Mouse (Mus musculus): Measurements from ENCODE around the gene Sept11. TPM values are rescaled to one million over a fixed set of nuclear protein-coding genes. Genes with fewer than 3 reads are reported as not detected.

Gene Sept11
- total and polyA plus RNA-seq, 3 experiments = 34.9 to 245 (median 87.2) TPM

- peaks cover 26 to 43% of the 10 kb centered on the region in 2 experiments for H3K4me1 ChIP-seq (ENCODE audit: control insufficient read depth in 1 of 2, insufficient read depth in 2 of 2, low read length in 2 of 2)
- DNase-seq (ENCODE audit: low read depth, low spot score) = no peak
- TF ChIP-seq USF1 (IDR thresholded peaks at IDR 0.05; ENCODE audit: low read depth, low read length) (no peak), HCFC1 (IDR thresholded peaks at IDR 0.05; ENCODE audit: low read depth, low read length) (no peak)
- no peak overlapping the region for H3K4me3 ChIP-seq (ENCODE audit: control insufficient read depth in 1 of 2, insufficient read depth in 1 of 2, low read depth in 2 of 2, low read length in 2 of 2)
- H3K27ac ChIP-seq (ENCODE audit: control insufficient read depth, low read depth, low read length) = no peak overlapping the region
- peaks cover 39% of the 10 kb centered on the region for H3K79me2 ChIP-seq (ENCODE audit: control insufficient read depth, insufficient read depth, low read length, poor library complexity)
- H3K36me3 ChIP-seq (ENCODE audit: control insufficient read depth in 1 of 2, insufficient read depth in 2 of 2, low read length in 2 of 2) = peaks cover 0 to 52% of the 10 kb centered on the region in 2 experiments; a peak in 2 of 4 replicates
- H3K9ac ChIP-seq (ENCODE audit: control insufficient read depth, low read depth, low read length, poor library complexity, severe bottlenecking) = no peak overlapping the region
- H3K27me3 ChIP-seq (ENCODE audit: control insufficient read depth in 1 of 2, insufficient read depth in 2 of 2, low read length in 2 of 2) = no peaks in the 10 kb centered on the region
- no peaks in the 10 kb centered on the region for H3K9me3 ChIP-seq (replicated peaks; ENCODE audit: insufficient read depth, low read length)
Observed at GRCm38 (mm10) chr5:93129953-93130352, 36.7 kb downstream of the Sept11 start.

GRCm38 (mm10) chr5:93131401-93131800, 38.2 kb downstream of the Sept11 start:
- Histone ChIP-seq H3K9ac (ENCODE audit: control insufficient read depth, low read depth, low read length, poor library complexity, severe bottlenecking) (no peak overlapping the region), H3K36me3 (ENCODE audit: control insufficient read depth in 1 of 2, insufficient read depth in 2 of 2, low read length in 2 of 2) (peaks cover 0 to 54% of the 10 kb centered on the region in 2 experiments; a peak in 2 of 4 replicates), H3K4me3 (ENCODE audit: control insufficient read depth in 1 of 2, insufficient read depth in 1 of 2, low read depth in 2 of 2, low read length in 2 of 2) (no peak overlapping the region), H3K79me2 (ENCODE audit: control insufficient read depth, insufficient read depth, low read length, poor library complexity) (peaks cover 36% of the 10 kb centered on the region), H3K9me3 (replicated peaks; ENCODE audit: insufficient read depth, low read length) (no peaks in the 10 kb centered on the region), H3K27me3 (ENCODE audit: control insufficient read depth in 1 of 2, insufficient read depth in 2 of 2, low read length in 2 of 2) (no peaks in the 10 kb centered on the region), H3K4me1 (ENCODE audit: control insufficient read depth in 1 of 2, insufficient read depth in 2 of 2, low read length in 2 of 2) (peaks cover 27 to 42% of the 10 kb centered on the region in 2 experiments), H3K27ac (ENCODE audit: control insufficient read depth, low read depth, low read length) (no peak overlapping the region)
- TF ChIP-seq NELFE (IDR thresholded peaks at IDR 0.05; ENCODE audit: low read depth, low read length) (no peak), MAX (IDR thresholded peaks at IDR 0.05; ENCODE audit: low read length) (no peak), ZKSCAN1 (IDR thresholded peaks at IDR 0.05; ENCODE audit: low read depth, low read length) (no peak), CHD1 (IDR thresholded peaks at IDR 0.05; ENCODE audit: low read depth, low read length) (no peak), UBTF (IDR thresholded peaks at IDR 0.05; ENCODE audit: borderline replicate concordance, insufficient read depth, low read depth, low read length) (no peak), USF2 (IDR thresholded peaks at IDR 0.05; ENCODE audit: borderline replicate concordance in 1 of 2, insufficient read depth in 1 of 2, low read depth in 1 of 2, low read length in 2 of 2) (no peak), MYC (IDR thresholded peaks at IDR 0.05; ENCODE audit: low read depth, low read length) (no peak)
- no peak for DNase-seq (ENCODE audit: low read depth, low spot score)

- H3K9me3 ChIP-seq (replicated peaks; ENCODE audit: insufficient read depth, low read length) = no peaks in the 10 kb centered on the region; the same call in 1 of the 2 replicates
- H3K27ac ChIP-seq (ENCODE audit: control insufficient read depth, low read depth, low read length) = peak overlapping the region; percentile 37
- peaks cover 16 to 29% of the 10 kb centered on the region in 2 experiments for H3K4me1 ChIP-seq (ENCODE audit: control insufficient read depth in 1 of 2, insufficient read depth in 2 of 2, low read length in 2 of 2)
- no peaks in the 10 kb centered on the region for H3K27me3 ChIP-seq (ENCODE audit: control insufficient read depth in 1 of 2, insufficient read depth in 2 of 2, low read length in 2 of 2)
- H3K79me2 ChIP-seq (ENCODE audit: control insufficient read depth, insufficient read depth, low read length, poor library complexity) = peaks cover 33% of the 10 kb centered on the region
- peak; percentile 22 for DNase-seq (ENCODE audit: low read depth, low spot score)
- peaks cover 0 to 35% of the 10 kb centered on the region in 2 experiments; a peak in 3 of 4 replicates for H3K36me3 ChIP-seq (ENCODE audit: control insufficient read depth in 1 of 2, insufficient read depth in 2 of 2, low read length in 2 of 2)
- no peak overlapping the region for H3K9ac ChIP-seq (ENCODE audit: control insufficient read depth, low read depth, low read length, poor library complexity, severe bottlenecking)
- H3K4me3 ChIP-seq (ENCODE audit: control insufficient read depth in 1 of 2, insufficient read depth in 1 of 2, low read depth in 2 of 2, low read length in 2 of 2) = no peak overlapping the region
- no peak for TF ChIP-seq ETS1 (IDR thresholded peaks at IDR 0.05; ENCODE audit: low read depth, low read length)
- peak; percentile 20; the same call in 1 of the 2 replicates for TF ChIP-seq SIN3A (IDR thresholded peaks at IDR 0.05; ENCODE audit: low read length)
- peak; percentile 56; the same call in 1 of the 2 replicates for TF ChIP-seq GATA1 (IDR thresholded peaks at IDR 0.05; ENCODE audit: low read depth, low read length)
- TF ChIP-seq EP300 (IDR thresholded peaks at IDR 0.05; ENCODE audit: low read depth in 1 of 2, low read length in 2 of 2) = peak in 1 of 2 experiments; percentile 24; a peak in 1 of 4 replicates
Observed at GRCm38 (mm10) chr5:93133445-93134244, 40.4 kb downstream of the Sept11 start.

Data from MEL (cell line).